Mouse (Mus musculus) stomach, embryonic 16.5 days (tissue): Measurements from ENCODE around the gene Ndufaf8. TPM values are rescaled to one million over a fixed set of nuclear protein-coding genes. Genes with fewer than 3 reads are reported as not detected.
A peak's percentile ranks its signal among the peaks of the same experiment; 100 is the strongest.

Experiments used
- ATAC-seq: fragments of 200-750 bp; cut with Nextera tagmentation; 2 replicates; pipeline ENCODE4 v1.8.0; 2017; ENCODE audit warnings: moderate number of reproducible peaks, moderate TSS enrichment; ENCODE audit not compliant: insufficient read depth, low FRiP score
- H3K27ac ChIP-seq: fragments of 300-500 bp; sonication (generic); 2 replicates; pipeline ENCODE4 v1.5.1; 2014; ENCODE audit warnings: low read length
- H3K27me3 ChIP-seq: fragments of 300-500 bp; sonication (generic); 2 replicates; pipeline ENCODE4 v1.6.1; 2014; ENCODE audit warnings: low read length, control low read depth, mixed read lengths; ENCODE audit not compliant: control insufficient read depth, insufficient read depth
- H3K36me3 ChIP-seq: fragments of 300-500 bp; sonication (generic); 2 replicates; pipeline ENCODE4 v1.6.1; 2014; ENCODE audit warnings: low read length; ENCODE audit not compliant: control insufficient read depth, insufficient read depth
- H3K4me1 ChIP-seq: fragments of 300-500 bp; sonication (generic); 2 replicates; pipeline ENCODE4 v1.6.1; 2014; ENCODE audit warnings: low read length, control low read depth, mixed read lengths; ENCODE audit not compliant: control insufficient read depth, insufficient read depth
- H3K4me2 ChIP-seq: fragments of 300-500 bp; sonication (generic); 2 replicates; pipeline ENCODE4 v1.6.1; 2014; ENCODE audit warnings: low read depth, low read length, mixed read lengths
- H3K4me3 ChIP-seq: fragments of 300-500 bp; sonication (generic); replicated peaks from 2 replicates; pipeline ENCODE4 v1.5.1; 2014; ENCODE audit warnings: mild to moderate bottlenecking, low read length
- H3K9ac ChIP-seq: fragments of 300-500 bp; sonication (generic); 2 replicates; pipeline ENCODE4 v1.6.1; 2014; ENCODE audit warnings: low read length
- H3K9me3 ChIP-seq: fragments of 300-500 bp; sonication (generic); replicated peaks from 2 replicates; pipeline ENCODE4 v1.6.1; 2016; ENCODE audit warnings: low read length, control low read depth; ENCODE audit not compliant: control insufficient read depth
- WGBS: fragments of 180-500 bp; shearing (Covaris S2); extraction: QIAGEN DNeasy Blood & Tissue Kit; methylation state at CpG from one replicate; pipeline ENCODE4 v1.1.7; 2014; 5-methylcytosine and 5-hydroxymethylcytosine counted together
- polyA plus RNA-seq: library from polyadenylated mRNA; unstranded; fragments of >200 nt; fragmentation: Nextera tagmentation; extraction: Ambion mirVana; gene quantifications from 2 replicates; pipeline ENCODE4 v1.2.1, GENCODE M21; 2015

Ndufaf8 gene
- polyA plus RNA-seq, 1 experiment from 2014 or later = 69.3 TPM

- no peaks in the 10 kb centered on the region for H3K9me3 ChIP-seq
- H3K9ac ChIP-seq = peak overlapping the region; percentile 29
- peak overlapping the region; percentile 72 for H3K27ac ChIP-seq
- peak; percentile 87 for ATAC-seq
- no peak overlapping the region for H3K4me3 ChIP-seq
- peaks cover 33% of the 10 kb centered on the region for H3K4me1 ChIP-seq
- H3K27me3 ChIP-seq = no peaks in the 10 kb centered on the region
- WGBS = 53% methylated on average over 23 of the region's 23 CpGs
- H3K36me3 ChIP-seq = peaks cover 3% of the 10 kb centered on the region; the same call in 1 of the 2 replicates
- peak overlapping the region; percentile 42 for H3K4me2 ChIP-seq
These were observed 38.3 kb downstream of the Ndufaf8 start for GRCm38 (mm10) chr11:120136796-120137624.

- H3K4me2 ChIP-seq = 0 out of 2 replicates have a peak overlapping the region, but pooled peaks have one; percentile 42
These were observed 38.9 kb downstream of the Ndufaf8 start for GRCm38 (mm10) chr11:120137625-120138004.

GRCm38 (mm10) chr11:120139309-120139731 lies 40.6 kb downstream of the Ndufaf8 start:
- Histone ChIP-seq H3K36me3 (peaks cover 3% of the 10 kb centered on the region; the same call in 1 of the 2 replicates), H3K27me3 (no peaks in the 10 kb centered on the region), H3K4me2 (no peak overlapping the region), H3K9ac (no peak overlapping the region), H3K27ac (no peak overlapping the region), H3K4me3 (no peak overlapping the region), H3K4me1 (peaks cover 39% of the 10 kb centered on the region), H3K9me3 (no peaks in the 10 kb centered on the region)
- ATAC-seq = no peak
- WGBS = 76% methylated on average over 10 of the region's 10 CpGs

More at GRCm38 (mm10) chr11:120137625-120138004, 38.9 kb downstream of the Ndufaf8 start:
- Histone ChIP-seq H3K9ac (0 out of 2 replicates have a peak overlapping the region, but pooled peaks have one; percentile 20), H3K36me3 (peaks cover 3% of the 10 kb centered on the region; the same call in 1 of the 2 replicates), H3K4me1 (peaks cover 33% of the 10 kb centered on the region), H3K27ac (peak overlapping the region; percentile 72), H3K4me3 (no peak overlapping the region), H3K27me3 (no peaks in the 10 kb centered on the region), H3K9me3 (no peaks in the 10 kb centered on the region)
- 35% methylated on average over 5 of the region's 5 CpGs for WGBS
- ATAC-seq = peak; percentile 35; the same call in 1 of the 2 replicates

GRCm38 (mm10) chr11:120140255-120140654 lies 41.5 kb downstream of the Ndufaf8 start:
- Histone ChIP-seq H3K9me3 (no peaks in the 10 kb centered on the region), H3K4me2 (no peak overlapping the region), H3K4me1 (peaks cover 42% of the 10 kb centered on the region), H3K27me3 (no peaks in the 10 kb centered on the region), H3K9ac (no peak overlapping the region), H3K4me3 (no peak overlapping the region), H3K36me3 (peaks cover 3% of the 10 kb centered on the region; the same call in 1 of the 2 replicates), H3K27ac (no peak overlapping the region)
- ATAC-seq = no peak
- 73% methylated on average over 6 of the region's 6 CpGs for WGBS

- no peak overlapping the region for H3K4me2 ChIP-seq
- WGBS = 57% methylated on average over 3 of the region's 3 CpGs
- peak; percentile 72; the same call in 1 of the 2 replicates for ATAC-seq
- no peak overlapping the region for H3K9ac ChIP-seq
- H3K27ac ChIP-seq = peak overlapping the region; percentile 67; the same call in 1 of the 2 replicates
- H3K4me3 ChIP-seq = no peak overlapping the region
- no peaks in the 10 kb centered on the region for H3K9me3 ChIP-seq
- H3K36me3 ChIP-seq = peaks cover 3% of the 10 kb centered on the region; the same call in 1 of the 2 replicates
- no peaks in the 10 kb centered on the region for H3K27me3 ChIP-seq
- peaks cover 21% of the 10 kb centered on the region for H3K4me1 ChIP-seq
These were observed 43.9 kb downstream of the Ndufaf8 start for GRCm38 (mm10) chr11:120142601-120143051.

GRCm38 (mm10) chr11:120143708-120144497 lies 45.2 kb downstream of the Ndufaf8 start:
- H3K36me3 ChIP-seq = peaks cover 3% of the 10 kb centered on the region; the same call in 1 of the 2 replicates
- no peak for ATAC-seq
- H3K9ac ChIP-seq = no peak overlapping the region; the same call in 1 of the 2 replicates
- H3K4me3 ChIP-seq = no peak overlapping the region
- H3K9me3 ChIP-seq = no peaks in the 10 kb centered on the region
- H3K4me2 ChIP-seq = no peak overlapping the region
- no peaks in the 10 kb centered on the region for H3K27me3 ChIP-seq
- WGBS = 66% methylated on average over 13 of the region's 13 CpGs
- peaks cover 17% of the 10 kb centered on the region for H3K4me1 ChIP-seq
- H3K27ac ChIP-seq = peak overlapping the region; percentile 36

GRCm38 (mm10) chr11:120148201-120148855 lies 49.6 kb downstream of the Ndufaf8 start:
- H3K27ac ChIP-seq = no peak overlapping the region
- ATAC-seq = no peak

GRCm38 (mm10) chr11:120149510-120150200 lies 50.9 kb downstream of the Ndufaf8 start:
- peak overlapping the region; percentile 63 for H3K4me2 ChIP-seq
- peaks cover 25% of the 10 kb centered on the region for H3K4me1 ChIP-seq
- H3K27me3 ChIP-seq = no peaks in the 10 kb centered on the region
- peak overlapping the region; percentile 82; the same call in 1 of the 2 replicates for H3K9ac ChIP-seq
- no peaks in the 10 kb centered on the region for H3K36me3 ChIP-seq
- H3K4me3 ChIP-seq = peak overlapping the region; percentile 94
- 33% methylated on average over 6 of the region's 6 CpGs for WGBS
- no peak overlapping the region for H3K27ac ChIP-seq
- H3K9me3 ChIP-seq = no peaks in the 10 kb centered on the region
- ATAC-seq = no peak

More at GRCm38 (mm10) chr11:120148201-120148855, 49.6 kb downstream of the Ndufaf8 start:
- 72% methylated on average over 8 of the region's 8 CpGs for WGBS
- Histone ChIP-seq H3K36me3 (no peaks in the 10 kb centered on the region), H3K4me2 (no peak overlapping the region), H3K9ac (no peak overlapping the region), H3K9me3 (no peaks in the 10 kb centered on the region), H3K27me3 (no peaks in the 10 kb centered on the region), H3K4me1 (peaks cover 34% of the 10 kb centered on the region), H3K4me3 (no peak overlapping the region)
